Mouse (Mus musculus) small intestine, adult 2 months (tissue): Measurements from ENCODE around the gene Hmx1.

ENCODE experiments used
- CTCF ChIP-seq: fragments of 200-500 bp; IDR thresholded peaks from 2 replicates; pipeline ENCODE4 v1.5.1; 2012; ENCODE audit warnings: low read depth, mild to moderate bottlenecking, control low read depth, inconsistent platforms, low read length, moderate library complexity, mixed read lengths; ENCODE audit not compliant: insufficient replicate concordance, insufficient read length; ENCODE audit errors: extremely low read depth
- POLR2A ChIP-seq: fragments of 200-500 bp; IDR thresholded peaks from 2 replicates; pipeline ENCODE4 v1.6.1; 2012; ENCODE audit warnings: low read depth, mild to moderate bottlenecking, control low read depth, inconsistent platforms, low read length, moderate library complexity

- no peak for TF ChIP-seq CTCF
- no peak for TF ChIP-seq POLR2A
Observed at GRCm38 (mm10) chr5:35427901-35428300, 39.0 kb downstream of the Hmx1 start.
